ENCODE assay signal across 9 mouse cellular contexts in genomic region chr2:153142620-153143199, GRCm38 (mm10). TPM values are rescaled to one million over a fixed set of nuclear protein-coding genes. Genes with fewer than 3 reads are reported as not detected.
A peak's percentile ranks its signal among the peaks of the same experiment; 100 is the strongest.
DNase-seq lines count a peak whose midpoint lies in the region; ATAC-seq and TF ChIP-seq lines count a peak whose summit lies in the region.
"Had no signal": no experiment of that assay in that cellular context is flagged by ENCODE, and none has a peak within 500 bp of the region (broad histone marks: within the 10 kb centered on the region; RNA-seq: fewer than 3 reads in every experiment).

No protein-coding gene starts in this region.

- no peak overlapping the region for H3K4me3 ChIP-seq in hindbrain, embryonic 11.5 days (ENCODE audit: low read depth, low read length)
- H3K4me3 ChIP-seq in hindbrain, embryonic 13.5 days: no peak overlapping the region
- H3K4me3 ChIP-seq in bone marrow macrophage, adult 2 months (ENCODE audit: insufficient read depth, low read length): no peak overlapping the region
- H3K4me3 ChIP-seq in embryonic fibroblast, embryonic 13.5 days (ENCODE audit: insufficient read depth, low read length): no peak overlapping the region
- H3K4me3 ChIP-seq in lung, adult 2 months (replicated peaks; ENCODE audit: extremely low read depth, low read depth, low read length): no peak overlapping the region
- H3K4me3 ChIP-seq: lung, embryonic 15.5 days had no signal

- TF ChIP-seq POLR2A in bone marrow macrophage, adult 2 months (IDR thresholded peaks at IDR 0.05; ENCODE audit: borderline replicate concordance, low read depth, low read length): no peak
- no peak for TF ChIP-seq POLR2A in embryonic fibroblast, embryonic 13.5 days (IDR thresholded peaks at IDR 0.05; ENCODE audit: low read depth, low read length)
- no peak for TF ChIP-seq POLR2A in lung, adult 2 months (IDR thresholded peaks at IDR 0.05; ENCODE audit: borderline replicate concordance, extremely low read depth, low read depth, low read length)

- ATAC-seq in hindbrain, embryonic 11.5 days (ENCODE audit: low FRiP score): no peak
- ATAC-seq in hindbrain, embryonic 13.5 days (ENCODE audit: low FRiP score): no peak
- ATAC-seq in CD4-positive, CD25-positive, alpha-beta regulatory T cell, adult 4 months: peak; percentile 65

- no peaks in the 10 kb centered on the region for H3K9me3 ChIP-seq in hindbrain, embryonic 11.5 days (ENCODE audit: control insufficient read depth, low read length)
- H3K9me3 ChIP-seq in hindbrain, embryonic 13.5 days: no peaks in the 10 kb centered on the region
- H3K9me3 ChIP-seq: lung, embryonic 15.5 days had no signal

- H3K9ac ChIP-seq in hindbrain, embryonic 11.5 days (ENCODE audit: low read depth, low read length): no peak overlapping the region
- H3K9ac ChIP-seq in hindbrain, embryonic 13.5 days: no peak overlapping the region
- H3K9ac ChIP-seq: lung, embryonic 15.5 days had no signal

- no peaks in the 10 kb centered on the region for H3K27me3 ChIP-seq in hindbrain, embryonic 11.5 days (ENCODE audit: control insufficient read depth, insufficient read depth, low read length)
- 0 out of 2 replicates have a peak, but pooled peaks cover 5% of the 10 kb centered on the region for H3K27me3 ChIP-seq in hindbrain, embryonic 13.5 days

- H3K4me2 ChIP-seq in hindbrain, embryonic 11.5 days (replicated peaks; ENCODE audit: low read depth, low read length): no peak overlapping the region
- no peak overlapping the region for H3K4me2 ChIP-seq in hindbrain, embryonic 13.5 days
- H3K4me2 ChIP-seq: lung, embryonic 15.5 days had no signal

- 33% methylated on average over 10 of the region's 10 CpGs for WGBS in hindbrain, embryonic 11.5 days
- WGBS in hindbrain, embryonic 13.5 days: 33% methylated on average over 10 of the region's 10 CpGs
- WGBS in lung, adult 2 months: 26% methylated on average over 10 of the region's 10 CpGs

- peak; percentile 79 for DNase-seq in hindbrain, embryonic 11.5 days (ENCODE audit: low spot score)
- peak; percentile 69 for DNase-seq in induced T-regulatory cell, adult 2 months (ENCODE audit: low read depth)
- DNase-seq in lung, adult 2 months: peak; percentile 40
- DNase-seq in right cerebral cortex, postnatal 25 days: peak; percentile 35

- H3K27ac ChIP-seq in hindbrain, embryonic 11.5 days (ENCODE audit: low read depth, low read length): no peak overlapping the region
- H3K27ac ChIP-seq in hindbrain, embryonic 13.5 days: no peak overlapping the region
- H3K27ac ChIP-seq in bone marrow macrophage, adult 2 months (ENCODE audit: insufficient read depth, low read depth, low read length): no peak overlapping the region
- no peak overlapping the region for H3K27ac ChIP-seq in embryonic fibroblast, embryonic 13.5 days (ENCODE audit: insufficient read depth, low read length)
- H3K27ac ChIP-seq: lung, embryonic 15.5 days had no signal

- TF ChIP-seq CTCF in bone marrow macrophage, adult 2 months (IDR thresholded peaks at IDR 0.05; ENCODE audit: low read depth, low read length): peak; percentile 31; the same call in 1 of the 2 replicates
- peak; percentile 7; the same call in 1 of the 2 replicates for TF ChIP-seq CTCF in embryonic fibroblast, embryonic 13.5 days (IDR thresholded peaks at IDR 0.05; ENCODE audit: borderline replicate concordance, insufficient read depth, low read length)
- peak; percentile 60 for TF ChIP-seq CTCF in lung, adult 2 months (IDR thresholded peaks at IDR 0.05; ENCODE audit: insufficient read depth, low read length)

- peaks cover 4% of the 10 kb centered on the region; the same call in 1 of the 2 replicates for H3K4me1 ChIP-seq in hindbrain, embryonic 11.5 days (replicated peaks; ENCODE audit: control insufficient read depth, insufficient read depth, low read length)
- H3K4me1 ChIP-seq in hindbrain, embryonic 13.5 days (replicated peaks): peaks cover 4% of the 10 kb centered on the region; the same call in 1 of the 2 replicates
- peaks cover 33% of the 10 kb centered on the region for H3K4me1 ChIP-seq in bone marrow macrophage, adult 2 months (ENCODE audit: control insufficient read depth, insufficient read depth, low read length)
- H3K4me1 ChIP-seq in embryonic fibroblast, embryonic 13.5 days (ENCODE audit: control insufficient read depth, insufficient read depth, low read length): peaks cover 2% of the 10 kb centered on the region; the same call in 1 of the 2 replicates
- H3K4me1 ChIP-seq in lung, adult 2 months (ENCODE audit: control insufficient read depth, insufficient read depth, low read length): peaks cover 2% of the 10 kb centered on the region; the same call in 1 of the 2 replicates

- H3K36me3 ChIP-seq in hindbrain, embryonic 11.5 days (ENCODE audit: control insufficient read depth, insufficient read depth, low read length): no peaks in the 10 kb centered on the region
- no peaks in the 10 kb centered on the region for H3K36me3 ChIP-seq in hindbrain, embryonic 13.5 days
- H3K36me3 ChIP-seq: lung, embryonic 15.5 days had no signal

RNA-seq across cellular contexts. Expression of gene Tm9sf4, which starts 18.4 kb away (rescaled TPM):
- polyA plus RNA-seq in hindbrain, embryonic 11.5 days (2014; fragmentation: Nextera tagmentation; extraction: Ambion mirVana): 77.9 and 82.9 TPM in 2 replicates
- 77.2 and 79.3 TPM in 2 replicates for polyA plus RNA-seq in hindbrain, embryonic 13.5 days (2015; fragmentation: Nextera tagmentation; extraction: Ambion mirVana)
- polyA plus RNA-seq in CD4-positive, CD25-positive, alpha-beta regulatory T cell, adult 4 months (2017; shearing (Covaris generic)): 10 to 100 TPM; 41.1 to 62.2 TPM
- 68.7 and 73.5 TPM in 2 replicates for polyA plus RNA-seq in bone marrow macrophage, adult 2 months (2012; ENCODE audit: insufficient read depth, insufficient read length, missing spikeins)
- polyA plus RNA-seq in embryonic fibroblast, embryonic 13.5 days (2011; ENCODE audit: insufficient read length, low read depth, missing spikeins): 114 and 120 TPM in 2 replicates
- polyA plus RNA-seq in lung, adult 2 months (2012; rRNA removed): 32.7 and 45.8 TPM in 2 replicates

RNA-seq across cellular contexts. Expression of gene Hck, which starts 34.4 kb away (rescaled TPM):
- polyA plus RNA-seq in hindbrain, embryonic 11.5 days (2014; fragmentation: Nextera tagmentation; extraction: Ambion mirVana): 2.0 and 2.4 TPM in 2 replicates
- 1.7 and 2.2 TPM in 2 replicates for polyA plus RNA-seq in hindbrain, embryonic 13.5 days (2015; fragmentation: Nextera tagmentation; extraction: Ambion mirVana)
- under 1 TPM; 0.61 to 0.67 TPM for polyA plus RNA-seq in CD4-positive, CD25-positive, alpha-beta regulatory T cell, adult 4 months (2017; shearing (Covaris generic))
- polyA plus RNA-seq in bone marrow macrophage, adult 2 months (2012; ENCODE audit: insufficient read depth, insufficient read length, missing spikeins): 128 and 146 TPM in 2 replicates
- 0.90 and 4.2 TPM in 2 replicates for polyA plus RNA-seq in embryonic fibroblast, embryonic 13.5 days (2011; ENCODE audit: insufficient read length, low read depth, missing spikeins)
- 45.0 and 52.8 TPM in 2 replicates for polyA plus RNA-seq in lung, adult 2 months (2012; rRNA removed)

Comparison
In these comparisons a context has a peak if more than half of its experiments do, and no peak if none do; other contexts are left out.
1. CTCF ChIP-seq: peak in every context shown above with its lines; median percentile 60 in lung, adult 2 months; 31 in bone marrow macrophage, adult 2 months; 7 in embryonic fibroblast, embryonic 13.5 days.